Mouse (Mus musculus): ENCODE measurements around the gene Serpina9.

The Serpina9 gene

DNA sequence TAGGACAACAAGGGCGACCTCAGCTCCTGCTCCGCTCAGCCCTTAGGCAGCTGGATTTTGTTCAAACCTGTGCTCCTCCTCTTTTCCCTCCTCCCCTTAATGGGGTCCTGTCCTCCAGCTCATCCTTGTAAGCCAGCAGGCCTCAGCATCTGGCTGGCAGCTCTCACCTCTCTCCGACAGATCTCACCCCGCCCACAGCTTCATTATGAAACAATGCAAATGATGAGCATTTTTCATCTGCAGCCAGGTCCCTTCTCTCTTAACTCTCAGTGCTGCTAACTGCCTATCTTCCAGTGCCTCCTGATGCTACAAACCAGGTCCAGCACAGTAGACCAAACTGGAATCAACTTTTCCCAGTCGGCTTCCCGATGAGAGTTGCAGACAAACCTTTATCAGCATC, at the start of gene Serpina9:
Gene Serpina9, minus strand, starts transcription at position 136 of the 400 bp plus-strand sequence.
- no peak for DNase-seq (ENCODE audit: low spot score)

GRCm38 (mm10) chr12:104061862-104062261, 48.3 kb upstream of the Serpina9 start:
- no peak for DNase-seq (ENCODE audit: low spot score)

DNA sequence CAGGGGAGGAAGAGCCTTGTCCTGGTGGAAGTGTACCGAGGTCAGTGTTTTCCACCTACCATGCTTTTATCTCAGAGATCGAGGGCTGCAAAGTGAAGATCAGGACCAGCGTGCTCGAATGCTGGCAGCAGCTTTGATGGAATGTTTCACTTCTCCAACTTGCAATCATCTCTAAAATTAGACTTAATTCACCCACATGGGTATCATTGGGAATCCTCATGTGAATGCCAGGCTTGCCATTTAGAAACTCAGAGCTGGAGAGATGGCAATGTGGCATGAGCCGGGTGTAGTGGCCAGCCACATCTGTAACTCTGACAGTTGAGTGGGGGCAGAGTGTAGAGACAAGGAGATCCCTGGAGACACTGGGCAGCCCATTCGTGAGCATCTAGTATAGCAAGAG, 46.6 kb upstream of the Serpina9 start:
- DNase-seq (ENCODE audit: low spot score): no peak

- DNase-seq (ENCODE audit: low spot score): no peak
These were observed 44.0 kb upstream of the Serpina9 start for GRCm38 (mm10) chr12:104057531-104057930.

GRCm38 (mm10) chr12:104057050-104057449, 43.5 kb upstream of the Serpina9 start:
- DNase-seq (ENCODE audit: low spot score): no peak

DNA sequence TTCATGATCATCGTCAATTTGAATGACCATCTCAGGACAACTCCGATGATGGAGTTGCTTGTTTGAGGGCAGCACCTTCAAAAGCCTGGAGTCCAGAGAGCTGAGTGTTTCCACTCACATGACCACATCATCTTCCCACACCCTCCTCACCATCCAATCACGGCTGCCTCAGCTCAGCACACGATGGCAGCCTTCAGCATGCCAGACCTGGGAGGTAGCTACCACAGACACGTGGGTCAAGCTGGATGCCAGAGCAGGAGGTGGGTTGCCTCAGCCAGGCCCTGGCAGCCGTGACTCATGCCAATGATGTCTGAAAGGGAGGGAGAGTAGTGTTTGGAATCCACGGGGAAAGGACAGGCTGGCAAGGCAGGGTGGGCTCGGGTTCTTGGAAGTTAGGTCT, 42.2 kb upstream of the Serpina9 start:
- DNase-seq (ENCODE audit: low spot score): no peak

DNA sequence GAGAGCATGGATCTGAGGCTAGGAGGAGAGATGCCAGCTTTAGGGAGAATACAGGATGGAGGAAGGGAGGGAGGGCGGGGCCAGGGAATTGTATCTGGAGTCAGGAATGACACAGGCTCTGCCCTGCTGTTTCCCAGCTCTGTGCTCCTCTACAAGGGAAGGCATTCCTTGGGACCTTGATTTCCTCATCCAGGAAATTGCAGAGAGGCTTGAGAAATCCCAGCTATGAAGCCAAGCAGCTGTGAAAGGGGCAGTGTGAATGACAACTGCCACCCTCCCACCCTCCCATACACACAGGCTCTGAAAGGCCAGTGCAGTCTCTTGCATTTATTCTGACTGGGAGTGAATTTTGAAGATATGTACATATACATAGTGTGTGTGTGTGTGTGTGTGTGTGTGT, 40.4 kb upstream of the Serpina9 start:
- DNase-seq (ENCODE audit: low spot score): no peak

DNA sequence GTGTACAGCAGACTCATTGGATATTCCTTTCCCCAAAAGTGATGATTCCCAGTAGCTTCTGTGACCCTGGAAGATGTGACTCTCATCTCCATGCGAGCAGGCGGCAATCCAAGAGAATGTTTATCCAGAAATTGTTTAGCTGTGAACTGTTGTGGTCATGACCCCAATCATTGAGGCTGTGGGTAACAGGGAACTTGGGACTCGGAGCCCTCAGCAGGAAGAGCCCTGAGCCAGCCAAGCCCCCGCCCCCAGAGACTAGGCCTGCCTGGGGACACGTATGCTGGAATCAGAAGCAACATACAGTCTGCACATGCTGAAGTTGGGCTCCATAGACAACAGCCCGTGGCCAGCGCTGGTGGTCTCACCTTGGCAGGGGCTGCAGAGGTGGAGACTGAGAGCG, 32.2 kb upstream of the Serpina9 start:
- no peak for DNase-seq (ENCODE audit: low spot score)

DNA sequence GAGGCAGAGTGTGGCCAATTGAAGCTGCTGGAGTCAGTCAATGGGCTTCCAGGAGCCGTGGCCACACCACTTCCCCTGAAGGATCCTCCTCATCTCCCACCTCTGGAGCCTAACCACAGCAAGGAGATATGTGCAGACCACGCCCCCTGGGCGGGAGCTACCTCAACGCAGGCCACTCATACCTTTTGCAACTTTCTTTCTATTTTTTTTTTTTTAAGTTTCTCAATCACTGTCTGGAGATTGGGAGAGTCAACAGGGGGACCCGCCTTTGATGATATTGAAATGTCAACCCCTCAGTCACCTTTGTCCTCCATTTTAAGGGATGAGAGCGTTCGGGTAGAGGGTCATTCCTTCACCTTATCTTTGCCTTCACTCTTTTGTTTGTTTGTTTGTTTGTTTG, 30.8 kb upstream of the Serpina9 start, which contains the start of gene Serpina12:
Gene Serpina12, minus strand, starts transcription at position 101 of the 400 bp plus-strand sequence.
- DNase-seq (ENCODE audit: low spot score): no peak

GRCm38 (mm10) chr12:104042753-104043152, 29.2 kb upstream of the Serpina9 start:
- no peak for DNase-seq (ENCODE audit: low spot score)

DNA sequence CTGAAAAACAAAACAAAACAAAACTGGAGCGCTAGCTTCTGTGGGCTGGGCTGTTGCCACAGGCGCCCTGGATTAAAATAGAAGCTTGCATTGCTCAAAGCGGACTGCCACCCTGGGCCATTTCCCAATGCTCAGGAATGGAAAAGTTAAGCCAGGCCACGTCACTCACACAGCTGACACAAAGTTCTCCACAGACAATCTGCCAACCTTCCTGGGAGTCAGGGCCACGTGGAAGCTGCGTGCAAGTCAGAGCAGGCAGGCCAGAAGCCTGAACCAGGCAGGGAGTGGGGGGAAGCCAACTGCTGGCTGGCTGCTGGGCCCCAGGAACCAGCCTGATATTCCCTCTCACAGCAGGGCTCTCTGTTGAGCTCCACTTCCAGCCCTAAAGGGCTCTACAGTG, 27.8 kb upstream of the Serpina9 start:
- no peak for DNase-seq (ENCODE audit: low spot score)

DNA sequence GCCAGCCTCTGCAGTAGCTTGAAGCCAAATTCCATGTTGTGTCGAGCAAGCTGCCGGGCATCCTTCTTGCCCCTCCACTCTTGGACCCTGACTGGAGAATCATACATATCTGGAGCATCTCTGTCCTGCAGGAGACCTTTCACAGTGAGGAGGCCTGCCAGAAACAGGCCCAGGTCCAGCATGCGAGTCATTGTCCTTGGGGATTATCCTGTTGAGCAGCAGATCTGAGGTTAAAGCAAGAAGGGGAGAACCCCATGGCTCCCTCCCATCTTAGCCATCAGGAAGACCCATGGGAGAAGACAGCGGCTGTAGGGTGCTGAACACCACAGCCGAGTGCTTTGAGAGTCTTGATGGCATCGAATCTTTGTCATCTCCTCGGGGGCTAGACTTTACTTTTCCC, 24.6 kb upstream of the Serpina9 start:
- no peak for DNase-seq (ENCODE audit: low spot score)

DNA sequence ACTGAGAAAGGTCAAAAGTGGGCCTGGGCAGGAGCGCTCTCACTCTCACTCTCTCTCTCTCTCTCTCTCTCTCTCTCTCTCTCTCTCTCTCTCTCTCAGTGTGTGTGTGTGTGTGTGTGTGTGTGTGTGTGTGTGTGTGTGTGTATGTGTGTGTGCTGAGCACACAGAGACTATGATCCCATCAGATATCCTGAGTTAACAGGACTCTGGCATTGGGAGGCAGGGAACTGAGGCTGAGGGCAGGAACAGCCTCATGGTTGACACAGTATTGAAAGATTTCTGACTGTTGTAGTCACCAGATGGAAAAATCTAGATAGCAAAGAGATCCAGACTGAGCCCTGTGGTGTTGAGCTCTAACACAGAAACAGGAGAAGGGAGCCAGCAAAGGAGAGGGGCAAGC, 20.2 kb upstream of the Serpina9 start:
- no peak for DNase-seq (ENCODE audit: low spot score)

DNA sequence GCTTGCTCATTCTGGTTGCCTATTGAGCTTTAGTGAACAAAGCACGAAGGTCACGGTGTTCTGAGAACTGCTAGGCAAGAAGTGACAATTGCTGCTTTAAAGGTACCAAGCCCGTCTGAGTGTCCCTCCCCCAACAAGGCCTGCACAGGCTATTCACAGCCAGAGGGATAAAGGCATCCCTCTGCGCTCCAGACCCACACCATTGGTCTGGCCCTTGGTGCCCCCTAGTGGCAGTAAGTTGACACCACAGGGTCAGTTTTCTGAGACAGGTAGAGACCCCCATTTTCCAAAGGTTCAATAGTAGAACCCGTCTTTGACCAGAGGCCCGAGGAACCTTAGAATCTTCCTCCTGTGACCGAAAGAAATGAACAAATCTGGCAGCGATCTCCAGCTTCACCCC, 16.4 kb upstream of the Serpina9 start:
- no peak for DNase-seq (ENCODE audit: low spot score)

GRCm38 (mm10) chr12:104015280-104015679, 1.7 kb upstream of the Serpina9 start:
- DNase-seq (ENCODE audit: low spot score): no peak

- DNase-seq (ENCODE audit: low spot score): no peak
These were observed 8.9 kb downstream of the Serpina9 start for GRCm38 (mm10) chr12:104004689-104005088.

DNA sequence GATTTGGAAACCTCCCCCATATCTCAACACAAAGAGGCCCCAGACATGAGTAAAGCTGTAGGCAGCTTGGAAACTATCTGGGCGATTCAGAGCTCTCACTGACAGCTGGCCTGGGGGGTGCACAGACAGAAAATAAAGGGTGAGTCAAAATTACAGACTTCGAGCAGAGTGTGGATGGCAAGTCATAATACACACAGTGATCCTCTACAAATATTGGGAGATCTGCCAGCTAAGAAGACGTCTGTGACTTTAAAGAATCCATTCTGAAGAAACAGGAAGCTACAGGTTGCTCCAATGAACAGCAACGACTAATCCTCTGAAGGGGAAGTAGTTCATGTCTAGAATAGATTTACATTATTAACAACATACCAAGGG, 10.3 kb downstream of the Serpina9 start:
- no peak for DNase-seq (ENCODE audit: low spot score)

DNA sequence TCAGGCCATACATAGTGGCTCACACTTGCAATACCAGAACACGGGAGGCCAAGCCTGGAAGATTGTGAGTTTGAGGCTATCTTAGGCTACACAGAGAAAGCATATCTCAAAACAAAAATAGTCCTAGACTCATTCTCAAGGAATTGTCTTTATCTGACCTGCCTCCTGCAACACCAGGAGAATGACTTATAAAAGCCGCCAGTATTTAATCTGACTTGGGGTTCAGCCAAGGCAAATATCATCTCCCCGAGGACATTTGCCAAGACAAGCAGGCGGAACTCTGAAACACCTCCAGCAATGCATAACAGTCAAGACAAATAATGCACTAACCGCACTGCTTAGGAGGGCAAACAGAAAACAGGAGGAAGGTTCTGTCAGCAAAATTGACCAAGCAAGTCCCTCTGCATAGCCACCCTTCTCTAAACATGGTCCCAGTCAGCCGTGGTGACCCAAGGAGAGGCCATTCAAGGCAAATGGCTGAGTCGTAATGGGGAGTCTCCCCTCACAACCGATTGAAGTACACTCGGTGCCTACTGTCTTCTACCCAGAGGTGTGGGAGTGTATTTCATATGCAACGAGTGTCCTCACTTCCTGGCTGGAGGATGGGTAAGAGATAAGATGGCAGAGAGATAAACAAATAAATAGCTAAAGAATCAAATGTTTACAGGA, 10.9 kb downstream of the Serpina9 start:
- no peak for DNase-seq (ENCODE audit: low spot score)

DNA sequence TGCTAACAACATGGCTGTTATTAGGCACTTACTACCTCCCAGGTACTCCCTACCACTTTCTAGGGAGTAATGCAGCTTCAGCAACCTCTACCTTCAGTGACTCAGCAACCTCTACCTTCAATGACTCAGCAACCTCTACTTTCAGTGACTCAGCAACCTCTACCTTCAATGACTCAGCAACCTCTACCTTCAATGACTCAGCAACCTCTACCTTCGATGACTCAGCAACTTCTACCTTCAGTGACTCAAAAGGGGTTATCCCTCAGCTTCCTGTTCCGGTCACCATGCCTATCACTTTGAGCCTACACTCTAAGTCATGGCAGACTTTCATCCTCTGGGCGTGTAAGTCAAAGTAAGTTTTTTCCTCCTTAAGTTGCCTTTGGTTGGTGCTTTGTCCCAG, 13.0 kb downstream of the Serpina9 start:
- no peak for DNase-seq (ENCODE audit: low spot score)

GRCm38 (mm10) chr12:103999611-104000010, 13.9 kb downstream of the Serpina9 start:
- DNase-seq (ENCODE audit: low spot score): no peak

GRCm38 (mm10) chr12:103996513-103996912, 17.0 kb downstream of the Serpina9 start:
- no peak for DNase-seq (ENCODE audit: low spot score)

- peak; percentile 50 for DNase-seq (ENCODE audit: low spot score)
These were observed 18.1 kb downstream of the Serpina9 start for GRCm38 (mm10) chr12:103995292-103996072.

- no peak for DNase-seq (ENCODE audit: low spot score)
These were observed 20.6 kb downstream of the Serpina9 start for GRCm38 (mm10) chr12:103992945-103993344.

GRCm38 (mm10) chr12:103989857-103990256, 23.7 kb downstream of the Serpina9 start, which contains the start of gene Serpina11:
Gene Serpina11, minus strand, starts transcription at chr12:103989957.
- DNase-seq (ENCODE audit: low spot score): no peak

All from ovary, postnatal 10 days (tissue).